Mouse (Mus musculus) forebrain, embryonic 10.5 days (tissue): ENCODE measurements around the gene Apoc1. TPM values are rescaled to one million over a fixed set of nuclear protein-coding genes. Genes with fewer than 3 reads are reported as not detected.
A peak's percentile ranks its signal among the peaks of the same experiment; 100 is the strongest.

ENCODE experiments used
- DNase-seq: peaks from one replicate; pipeline ENCODE4 v3.0.0-alpha.2; 2017; ENCODE audit warnings: low spot score; ENCODE audit errors: extremely low spot score
- H3K27ac ChIP-seq: fragments of 300-500 bp; sonication (generic); 2 replicates; pipeline ENCODE4 v1.5.1; 2016; ENCODE audit warnings: mild to moderate bottlenecking
- H3K27me3 ChIP-seq: fragments of 300-500 bp; sonication (generic); 2 replicates; pipeline ENCODE4 v1.6.1; 2016; ENCODE audit warnings: mild to moderate bottlenecking; ENCODE audit not compliant: poor library complexity, severe bottlenecking
- H3K36me3 ChIP-seq: fragments of 300-500 bp; sonication (generic); replicated peaks from 2 replicates; pipeline ENCODE4 v1.6.1; 2016; ENCODE audit warnings: mild to moderate bottlenecking, moderate library complexity
- H3K4me1 ChIP-seq: fragments of 300-500 bp; sonication (generic); 2 replicates; pipeline ENCODE4 v1.6.1; 2016
- H3K4me3 ChIP-seq: fragments of 300-500 bp; sonication (generic); 2 replicates; pipeline ENCODE4 v1.5.1; 2016; ENCODE audit warnings: mild to moderate bottlenecking, moderate library complexity
- H3K9me3 ChIP-seq: fragments of 300-500 bp; sonication (generic); 2 replicates; pipeline ENCODE4 v1.6.1; 2016; ENCODE audit warnings: mild to moderate bottlenecking, moderate library complexity
- whole genome bisulfite sequencing: fragments of 180-500 bp; shearing (Covaris S2); methylation state at CpG from one replicate; pipeline ENCODE4 v1.1.7; 2016; 5-methylcytosine and 5-hydroxymethylcytosine counted together
- polyA plus RNA-seq: library from polyadenylated mRNA; unstranded; fragments of >200 nt; fragmentation: Nextera tagmentation; extraction: Ambion mirVana; gene quantifications from 2 replicates; pipeline ENCODE4 v1.2.1, GENCODE M21; 2016

Gene Apoc1
- polyA plus RNA-seq, 1 experiment from 2014 or later = 2.3 TPM

DNA sequence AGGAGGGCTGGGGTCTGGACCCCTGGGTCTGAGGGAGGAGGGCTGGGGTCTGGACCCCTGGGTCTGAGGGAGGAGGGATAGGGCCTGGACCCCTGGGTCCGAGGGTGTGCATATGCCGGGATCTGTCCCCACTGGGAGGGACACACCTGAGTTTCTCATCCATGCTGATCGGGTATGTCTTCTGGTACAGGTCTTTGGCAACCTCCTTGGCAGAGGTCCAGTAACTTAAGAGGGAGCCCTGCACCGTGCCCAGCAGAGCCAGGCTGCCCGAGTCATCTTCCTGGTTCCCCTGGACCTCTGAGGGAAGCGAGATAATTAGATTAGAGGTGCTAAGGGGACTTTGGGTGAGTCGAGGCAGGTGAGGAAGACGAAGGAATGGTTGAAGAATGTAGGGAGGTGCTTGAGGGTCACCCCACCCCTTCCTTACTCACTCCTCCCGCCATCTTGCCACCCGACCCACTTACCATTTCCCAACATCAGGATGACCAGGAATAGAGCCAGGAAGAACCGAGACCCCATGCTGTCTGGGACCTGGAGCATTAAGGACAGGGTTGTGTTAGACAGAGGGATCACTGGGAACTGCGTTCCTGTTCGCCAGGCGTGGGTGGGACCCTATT lies 19.3 kb downstream of the Apoc1 start:
- WGBS = 70% methylated on average over 14 of the region's 14 CpGs
- H3K9me3 ChIP-seq = no peaks in the 10 kb centered on the region
- H3K4me1 ChIP-seq = peaks cover 7% of the 10 kb centered on the region
- H3K4me3 ChIP-seq = no peak overlapping the region
- no peak for DNase-seq
- H3K36me3 ChIP-seq = no peaks in the 10 kb centered on the region
- H3K27me3 ChIP-seq = no peaks in the 10 kb centered on the region
- H3K27ac ChIP-seq = no peak overlapping the region

DNA sequence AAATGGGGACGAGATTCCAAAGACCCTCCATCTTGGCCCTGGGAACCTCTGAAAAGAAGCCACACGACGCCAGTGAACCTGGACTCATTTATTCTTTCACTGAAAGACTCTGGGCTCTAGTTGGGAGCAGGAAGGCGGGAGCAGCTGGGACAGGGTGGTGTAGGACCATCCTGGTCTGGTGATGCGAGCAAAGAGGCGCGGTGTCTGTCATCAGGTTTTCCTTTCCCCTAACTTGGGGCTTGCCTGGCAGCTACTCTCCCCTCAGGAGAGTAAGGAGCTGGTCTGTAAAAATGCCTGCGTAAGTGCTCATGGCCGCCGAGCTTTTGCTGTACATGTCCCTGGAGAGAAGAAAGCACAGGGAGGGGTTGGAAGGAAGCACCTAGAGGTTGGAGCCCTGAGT lies 20.9 kb downstream of the Apoc1 start:
- Histone ChIP-seq H3K4me1 (peaks cover 7% of the 10 kb centered on the region), H3K27ac (no peak overlapping the region), H3K36me3 (no peaks in the 10 kb centered on the region), H3K9me3 (no peaks in the 10 kb centered on the region), H3K4me3 (no peak overlapping the region), H3K27me3 (no peaks in the 10 kb centered on the region)
- WGBS = 77% methylated on average over 10 of the region's 10 CpGs
- DNase-seq = no peak

DNA sequence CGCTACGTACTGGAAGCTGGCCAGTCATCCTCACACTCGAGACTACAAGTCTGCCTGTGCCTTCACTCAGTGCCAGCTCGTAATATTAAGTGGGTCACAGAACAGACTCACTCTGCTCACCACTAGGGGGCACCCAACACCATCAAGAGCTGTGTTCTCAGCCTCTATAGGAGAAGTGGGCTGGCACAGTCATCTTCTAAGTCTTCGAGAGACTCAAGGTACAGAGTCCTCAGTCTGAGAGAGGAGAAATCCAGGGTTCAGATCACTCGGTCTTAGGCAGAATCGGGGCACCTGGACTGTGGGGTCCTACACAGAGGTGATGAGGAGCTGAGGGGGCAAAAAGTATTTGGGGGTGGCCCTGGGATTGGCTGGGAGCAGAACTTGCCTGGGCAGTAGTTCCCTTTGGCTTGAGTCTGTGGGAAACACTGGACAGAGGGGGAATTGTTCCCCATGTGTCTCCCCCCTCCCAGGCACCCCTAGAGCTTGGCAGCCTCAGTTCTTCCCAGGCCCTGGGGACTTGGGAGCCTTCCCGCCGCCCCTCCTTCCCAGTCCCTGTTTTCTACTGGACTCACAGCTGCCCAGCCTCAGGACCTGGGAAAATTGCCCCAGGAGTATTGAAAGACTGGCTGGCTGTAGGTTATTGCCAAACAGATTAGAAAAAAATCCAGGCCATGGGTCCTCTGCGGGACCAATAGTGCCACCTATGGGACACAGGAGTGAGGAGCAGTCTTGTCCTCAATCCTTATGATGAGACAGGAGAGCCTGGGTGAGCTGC lies 23.3 kb downstream of the Apoc1 start:
- Histone ChIP-seq H3K9me3 (no peaks in the 10 kb centered on the region), H3K27ac (peak overlapping the region; percentile 80), H3K36me3 (no peaks in the 10 kb centered on the region), H3K4me3 (peak overlapping the region; percentile 30), H3K4me1 (peaks cover 19% of the 10 kb centered on the region), H3K27me3 (no peaks in the 10 kb centered on the region)
- 12% methylated on average over 10 of the region's 10 CpGs for WGBS
- DNase-seq = peak; percentile 86

DNA sequence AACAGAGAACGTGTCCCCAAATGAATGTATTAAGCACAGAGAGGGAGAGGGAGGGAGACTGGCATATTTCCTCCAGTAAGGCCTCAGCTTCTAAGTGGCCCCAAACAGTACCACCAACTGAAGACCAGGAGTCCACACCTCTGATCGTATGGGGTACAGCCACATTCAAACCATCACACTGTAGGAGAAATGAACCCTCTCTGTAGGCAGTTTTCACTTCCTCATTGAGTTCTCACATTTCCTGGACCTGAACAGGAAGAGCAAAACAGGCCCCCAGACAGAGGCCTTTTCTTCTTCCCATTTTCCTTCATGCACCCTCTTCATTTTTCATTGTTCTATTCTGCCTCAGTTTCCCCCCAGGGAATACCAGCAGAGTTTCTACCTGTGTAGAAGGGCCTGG lies 25.0 kb downstream of the Apoc1 start:
- Histone ChIP-seq H3K9me3 (no peaks in the 10 kb centered on the region), H3K27me3 (no peaks in the 10 kb centered on the region), H3K36me3 (peaks cover 4% of the 10 kb centered on the region), H3K4me1 (peaks cover 28% of the 10 kb centered on the region), H3K27ac (no peak overlapping the region), H3K4me3 (no peak overlapping the region)
- WGBS = 90% methylated on average over 2 of the region's 2 CpGs
- DNase-seq = no peak

DNA sequence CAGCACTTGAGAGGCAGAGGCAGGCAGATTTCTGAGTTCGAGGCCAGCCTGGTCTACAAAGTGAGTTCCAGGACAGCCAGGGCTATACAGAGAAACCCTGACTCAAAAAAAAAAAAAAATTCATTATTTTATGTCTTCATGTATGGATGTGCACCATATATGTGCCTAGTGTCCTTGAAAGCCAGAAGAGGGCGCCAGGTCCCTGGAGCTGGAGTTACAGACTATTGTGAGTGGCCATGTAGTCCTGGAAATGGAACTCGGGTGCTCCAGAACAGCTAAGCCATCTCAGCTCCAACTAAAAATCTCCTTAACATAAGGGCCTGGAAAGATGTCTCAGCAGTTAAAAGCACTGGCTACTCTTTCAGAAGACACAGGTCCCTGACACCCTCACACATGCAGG lies 25.7 kb downstream of the Apoc1 start:
- DNase-seq = no peak
- WGBS = 62% methylated on average over 3 of the region's 3 CpGs
- no peak overlapping the region for H3K27ac ChIP-seq
- no peaks in the 10 kb centered on the region for H3K27me3 ChIP-seq
- H3K4me1 ChIP-seq = peaks cover 28% of the 10 kb centered on the region
- H3K4me3 ChIP-seq = no peak overlapping the region
- H3K9me3 ChIP-seq = no peaks in the 10 kb centered on the region
- peaks cover 11% of the 10 kb centered on the region for H3K36me3 ChIP-seq

DNA sequence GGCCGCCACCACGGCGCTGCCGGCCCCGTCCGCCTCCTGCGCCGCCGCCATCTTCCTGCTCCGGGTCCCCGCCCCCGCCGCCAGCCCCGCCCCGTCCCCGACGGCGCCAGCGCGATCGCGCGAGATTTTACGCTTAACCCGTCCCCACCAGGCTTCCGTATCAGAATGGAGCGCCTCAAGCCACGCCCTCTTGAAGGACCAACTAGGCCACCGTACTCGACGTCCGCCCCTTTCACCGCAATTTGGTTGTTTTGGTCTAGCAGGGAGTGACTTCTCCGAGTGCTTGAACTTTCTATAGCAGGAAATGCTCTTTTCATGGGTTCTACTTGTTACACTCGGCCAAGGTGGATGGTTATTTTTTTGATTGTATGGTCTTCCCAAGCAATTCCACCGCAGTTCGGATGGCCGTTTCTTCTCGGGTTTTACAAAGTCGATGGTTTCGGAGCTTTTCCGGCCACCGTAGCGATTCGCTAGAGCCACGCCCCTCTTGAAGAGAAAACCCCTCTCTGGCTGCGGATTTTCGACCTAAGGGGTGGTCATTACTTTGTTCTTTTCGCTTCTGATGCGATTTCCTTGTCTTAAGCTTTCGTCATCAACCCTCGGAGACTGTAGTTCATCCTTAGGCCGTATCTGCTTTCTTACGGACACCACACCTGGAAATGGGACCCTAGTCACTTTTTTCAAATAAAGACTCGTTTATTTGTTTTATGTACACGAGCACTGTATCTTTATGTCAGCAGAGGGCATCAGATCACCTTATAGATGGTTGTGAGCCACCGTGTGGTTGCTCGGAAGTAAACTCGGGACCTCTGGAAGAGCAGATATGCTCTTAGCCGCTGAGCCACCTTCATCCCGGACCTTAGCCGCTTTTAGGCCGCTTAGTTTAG lies 27.3 kb downstream of the Apoc1 start, which contains the start of gene Clptm1:
Clptm1 (minus strand) TSS at position 79 of the 887 bp plus-strand sequence.
- Histone ChIP-seq H3K27ac (peak within 1 kb of the TSS; percentile 93), H3K27me3 (no peaks in the 10 kb centered on the region), H3K4me1 (peaks cover 28% of the 10 kb centered on the region), H3K4me3 (peak within 1 kb of the TSS; percentile 100), H3K36me3 (peaks cover 25% of the 10 kb centered on the region), H3K9me3 (no peaks in the 10 kb centered on the region)
- peak; percentile 98 for DNase-seq
- WGBS = under 1% methylated on average over 63 of the region's 63 CpGs

DNA sequence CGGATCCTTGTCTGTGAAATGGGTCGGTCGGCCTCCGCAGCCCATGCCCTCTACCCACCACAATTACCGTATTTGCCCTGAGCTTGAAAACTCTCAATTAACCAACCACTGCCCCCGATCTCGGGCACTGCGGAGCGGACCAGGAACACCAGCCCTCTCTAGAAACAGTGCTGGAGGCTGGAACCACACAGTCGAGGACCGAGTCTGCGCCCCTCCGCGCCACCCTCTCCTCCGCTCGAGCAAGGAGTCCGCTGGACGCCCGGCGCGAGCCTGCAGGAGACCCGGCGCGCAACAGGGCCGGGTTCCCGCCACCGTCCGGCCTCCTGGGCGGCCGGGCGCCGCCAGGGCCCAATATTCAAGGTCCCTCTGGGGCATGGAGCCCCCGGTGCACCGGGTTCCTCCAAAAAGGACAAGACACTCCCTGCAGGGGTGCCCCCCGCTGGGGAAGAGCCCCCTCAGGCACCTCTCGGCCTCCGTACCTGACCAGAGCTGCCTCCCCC lies 28.0 kb downstream of the Apoc1 start:
- Histone ChIP-seq H3K27ac (peak overlapping the region; percentile 93), H3K4me1 (peaks cover 27% of the 10 kb centered on the region), H3K36me3 (peaks cover 32% of the 10 kb centered on the region), H3K4me3 (peak overlapping the region; percentile 100), H3K9me3 (no peaks in the 10 kb centered on the region), H3K27me3 (no peaks in the 10 kb centered on the region)
- no peak for DNase-seq
- under 1% methylated on average over 37 of the region's 37 CpGs for WGBS

DNA sequence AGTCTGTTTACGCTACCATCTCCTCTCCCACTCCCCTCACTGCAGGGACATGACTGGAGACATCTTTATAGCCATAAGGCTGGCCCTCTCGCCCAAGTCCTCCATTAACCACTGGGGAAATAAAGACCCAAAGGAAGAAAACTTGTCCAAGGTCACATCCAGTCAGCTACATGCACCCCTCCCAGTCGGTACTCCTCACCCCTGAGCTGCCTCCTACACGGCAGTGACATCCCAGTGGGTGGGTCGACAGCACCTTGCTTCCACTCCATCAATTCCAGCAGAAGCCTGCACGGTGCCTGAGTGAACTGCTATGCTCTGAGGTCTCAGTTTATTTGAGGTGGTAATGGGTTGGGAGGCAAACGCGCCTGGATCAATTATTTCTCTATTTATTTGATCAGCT lies 28.5 kb downstream of the Apoc1 start:
- H3K4me1 ChIP-seq = peaks cover 22% of the 10 kb centered on the region
- peaks cover 38% of the 10 kb centered on the region for H3K36me3 ChIP-seq
- DNase-seq = no peak
- 24% methylated on average over 8 of the region's 8 CpGs for WGBS
- H3K4me3 ChIP-seq = peak overlapping the region; percentile 100
- peak overlapping the region; percentile 93 for H3K27ac ChIP-seq
- no peaks in the 10 kb centered on the region for H3K27me3 ChIP-seq
- no peaks in the 10 kb centered on the region for H3K9me3 ChIP-seq

DNA sequence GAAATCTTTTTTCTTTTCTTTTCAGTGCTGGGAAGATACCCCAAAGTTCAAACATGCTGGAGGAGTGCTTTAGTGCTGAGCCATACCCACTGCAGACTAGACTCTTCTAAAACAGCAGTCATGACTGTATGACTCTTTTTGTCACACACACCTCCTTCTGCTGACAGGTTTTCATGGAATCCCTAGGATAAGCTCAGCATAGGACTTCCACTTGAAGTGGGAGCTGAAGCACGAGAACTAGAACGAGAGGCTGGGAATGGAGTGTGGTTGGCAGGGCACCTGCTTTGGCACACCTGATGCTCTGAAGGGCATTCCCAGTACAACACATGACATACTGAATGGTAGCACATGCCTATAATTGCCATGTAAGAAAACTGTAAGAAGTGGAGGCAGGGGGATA lies 39.8 kb downstream of the Apoc1 start:
- H3K36me3 ChIP-seq = peaks cover 91% of the 10 kb centered on the region
- WGBS = 94% methylated on average over 2 of the region's 2 CpGs

DNA sequence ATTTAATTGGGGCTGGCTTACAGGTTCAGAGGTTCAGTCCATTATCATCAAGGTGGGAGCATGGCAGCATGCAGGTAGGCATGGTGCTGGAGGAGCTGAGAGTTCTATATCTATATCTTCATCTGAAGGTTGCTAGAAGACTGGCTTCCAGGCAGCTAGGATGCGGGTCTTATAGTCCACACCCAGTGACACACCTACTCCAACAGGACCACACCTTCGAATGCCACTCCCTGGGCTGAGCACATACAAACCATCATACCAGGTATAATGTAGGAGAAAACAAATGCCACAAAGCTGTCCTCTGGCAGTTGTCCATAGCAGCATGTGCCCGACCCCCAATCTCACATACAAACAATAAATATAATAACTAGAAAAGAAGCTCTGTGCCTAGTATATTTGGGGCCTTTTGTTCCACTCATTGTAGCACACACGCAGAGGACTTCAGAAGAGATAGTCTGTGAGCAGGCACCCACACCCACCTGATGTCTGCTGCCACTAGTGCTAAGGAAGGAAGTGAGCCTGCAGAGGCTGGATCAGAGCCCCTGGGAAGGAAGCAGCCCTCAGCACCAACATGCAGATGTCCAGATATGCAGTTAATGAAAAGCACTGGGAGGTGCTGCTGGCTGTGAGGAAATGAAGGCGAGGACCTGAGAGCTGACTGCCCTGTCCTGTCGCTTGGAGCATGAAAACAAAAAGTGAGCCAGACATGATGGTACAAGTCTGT lies 41.2 kb downstream of the Apoc1 start:
- no peaks in the 10 kb centered on the region for H3K4me1 ChIP-seq
- H3K27me3 ChIP-seq = no peaks in the 10 kb centered on the region
- H3K4me3 ChIP-seq = no peak overlapping the region
- H3K9me3 ChIP-seq = no peaks in the 10 kb centered on the region
- DNase-seq = no peak
- no peak overlapping the region for H3K27ac ChIP-seq
- WGBS = 91% methylated on average over 6 of the region's 6 CpGs
- H3K36me3 ChIP-seq = peaks cover 99% of the 10 kb centered on the region

More for the DNA sequence above, 39.8 kb downstream of the Apoc1 start:
- Histone ChIP-seq H3K4me1 (no peaks in the 10 kb centered on the region), H3K4me3 (no peak overlapping the region), H3K9me3 (no peaks in the 10 kb centered on the region), H3K27ac (no peak overlapping the region), H3K27me3 (no peaks in the 10 kb centered on the region)
- DNase-seq = no peak

DNA sequence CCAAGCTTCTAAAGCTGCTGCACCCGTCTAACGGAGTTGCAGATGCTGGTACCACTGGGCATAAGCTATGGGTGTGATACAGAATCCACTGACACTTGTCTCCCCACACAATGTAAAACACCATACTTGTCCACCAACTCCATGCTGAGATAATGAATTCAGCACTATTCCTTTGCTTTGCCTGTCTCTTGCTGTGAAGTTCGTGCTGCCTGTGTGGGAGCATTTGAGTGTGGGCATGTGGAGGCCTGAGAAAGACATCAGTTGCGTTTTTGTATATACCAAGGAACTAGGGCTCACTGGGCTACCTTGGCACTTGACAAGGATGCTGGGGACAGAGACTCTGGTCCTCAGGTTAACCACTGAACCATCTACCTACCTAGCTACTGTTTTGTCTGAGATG lies 51.2 kb downstream of the Apoc1 start:
- Histone ChIP-seq H3K4me3 (no peak overlapping the region), H3K36me3 (peaks cover 100% of the 10 kb centered on the region)
- WGBS = 94% methylated on average over 4 of the region's 4 CpGs

More for the DNA sequence above, 51.2 kb downstream of the Apoc1 start:
- no peak for DNase-seq
- no peaks in the 10 kb centered on the region for H3K9me3 ChIP-seq
- no peak overlapping the region for H3K27ac ChIP-seq
- H3K27me3 ChIP-seq = no peaks in the 10 kb centered on the region
- H3K4me1 ChIP-seq = no peaks in the 10 kb centered on the region
